Mouse (Mus musculus): ENCODE results near the gene Micall2.

- TF ChIP-seq CTCF (IDR thresholded peaks at IDR 0.05; ENCODE audit: extremely low read depth, insufficient read depth, low read length) (peak; percentile 24; the same call in 1 of the 2 replicates), POLR2A (IDR thresholded peaks at IDR 0.05; ENCODE audit: extremely low read depth, insufficient read depth, low read length) (no peak)
Observed at GRCm38 (mm10) chr5:139669380-139669779, 66.8 kb downstream of the Micall2 start.
